Comparison of ENCODE assay signal across 14 mouse cellular contexts in the genomic region with DNA sequence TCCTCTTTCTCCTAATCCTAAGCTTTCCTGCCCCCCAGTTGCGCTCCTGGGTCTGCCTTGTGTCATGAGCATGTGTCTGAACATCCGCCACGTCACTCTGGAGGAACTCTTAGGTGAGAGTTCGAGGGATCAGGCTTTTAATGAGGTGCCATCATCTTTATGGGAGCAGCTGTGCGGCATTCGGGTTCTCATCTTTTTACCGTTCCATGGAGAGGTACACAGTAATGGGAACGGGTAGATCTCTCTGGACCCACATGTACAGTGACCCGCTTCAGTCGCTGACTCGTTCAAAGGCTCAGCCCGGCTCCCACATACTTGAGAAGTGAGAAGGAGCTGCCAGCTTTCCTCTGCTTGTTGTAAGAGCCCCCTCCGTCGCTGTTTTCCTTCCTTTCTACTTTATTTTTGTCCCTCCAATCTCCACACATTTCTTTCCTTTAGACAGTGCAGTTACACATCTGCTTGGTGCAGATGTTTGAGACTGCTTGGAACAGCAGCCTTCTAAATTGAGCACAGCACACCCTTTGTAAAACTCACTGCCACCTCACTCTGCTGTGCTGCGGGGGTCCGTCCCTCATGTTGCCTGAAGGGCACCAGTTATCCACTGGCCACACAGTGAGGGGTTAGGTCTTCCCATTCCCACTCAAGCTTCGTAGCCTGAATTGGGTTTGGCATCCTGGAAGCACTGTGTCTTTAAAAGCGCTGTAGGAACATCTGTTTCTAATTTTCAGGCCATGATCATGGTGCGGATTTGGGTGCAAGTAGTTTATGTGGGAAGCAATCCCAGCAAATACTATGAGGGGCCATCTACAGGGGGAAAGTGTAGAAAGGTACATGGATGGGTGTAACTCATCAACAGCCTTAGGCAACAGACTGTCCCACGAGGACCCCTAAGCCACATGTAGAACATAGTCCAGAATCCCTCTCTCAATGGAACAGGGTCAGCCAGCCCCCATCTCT.
A peak's percentile ranks its signal among the peaks of the same experiment; 100 is the strongest.
DNase-seq lines count a peak whose midpoint lies in the region; ATAC-seq lines count a peak whose summit lies in the region.
"Had no signal": no experiment of that assay in that cellular context is flagged by ENCODE, and none has a peak within 500 bp of the region (broad histone marks: within the 10 kb centered on the region; RNA-seq: fewer than 3 reads in every experiment).

No protein-coding gene starts in this region.

- peak overlapping the region; percentile 33 for H3K4me2 ChIP-seq in limb, embryonic 15.5 days
- H3K4me2 ChIP-seq: liver, embryonic 15.5 days had no signal

- H3K36me3 ChIP-seq in limb, embryonic 15.5 days = no peaks in the 10 kb centered on the region
- no peaks in the 10 kb centered on the region for H3K36me3 ChIP-seq in midbrain, embryonic 10.5 days
- H3K36me3 ChIP-seq: forebrain, embryonic 10.5 days; liver, embryonic 15.5 days had no signal

- H3K27ac ChIP-seq in limb, embryonic 15.5 days = peak overlapping the region; percentile 87
- H3K27ac ChIP-seq in midbrain, embryonic 10.5 days (replicated peaks) = no peak overlapping the region
- H3K27ac ChIP-seq: forebrain, embryonic 10.5 days; liver, embryonic 15.5 days had no signal

- DNase-seq in gastrocnemius, postnatal 25 days = peak; percentile 13
- DNase-seq in gastrocnemius, adult 18-20 months (ENCODE audit: low spot score) = no peak
- DNase-seq in lung, postnatal 10 days = peak; percentile 25
- no peak for DNase-seq in lung, postnatal 14 days
- DNase-seq in forelimb bud, embryonic 11.5 days (ENCODE audit: low read depth, low spot score) = peak; percentile 76
- no peak for DNase-seq in midbrain, embryonic 10.5 days (ENCODE audit: low spot score)
- no peak for DNase-seq in left cerebral cortex, postnatal 10 days (ENCODE audit: extremely low spot score in 1 of 2, low spot score in 2 of 2)
- DNase-seq: adrenal gland, postnatal 10 days; cerebellum, adult 11 months; kidney, adult 8-10 months had no signal

- intact Hi-C loops in left cerebral cortex, postnatal 10 days (cut with DNase I) = no loop called here

- no peak overlapping the region for H3K9ac ChIP-seq in limb, embryonic 15.5 days
- H3K9ac ChIP-seq: liver, embryonic 15.5 days had no signal

- peak; percentile 61; the same call in 1 of the 2 replicates for ATAC-seq in limb, embryonic 15.5 days (ENCODE audit: insufficient number of reproducible peaks, low FRiP score, low TSS enrichment, low read depth)
- ATAC-seq: midbrain, embryonic 16.5 days had no signal

- H3K9me3 ChIP-seq in limb, embryonic 15.5 days = no peaks in the 10 kb centered on the region
- H3K9me3 ChIP-seq in midbrain, embryonic 10.5 days (replicated peaks) = no peaks in the 10 kb centered on the region
- H3K9me3 ChIP-seq: forebrain, embryonic 10.5 days; liver, embryonic 15.5 days had no signal

- no peak overlapping the region; the same call in 1 of the 2 replicates for H3K4me3 ChIP-seq in limb, embryonic 15.5 days
- H3K4me3 ChIP-seq in midbrain, embryonic 10.5 days = no peak overlapping the region
- H3K4me3 ChIP-seq: forebrain, embryonic 10.5 days; liver, embryonic 15.5 days had no signal

- H3K27me3 ChIP-seq in limb, embryonic 15.5 days = no peaks in the 10 kb centered on the region
- no peaks in the 10 kb centered on the region for H3K27me3 ChIP-seq in midbrain, embryonic 10.5 days (ENCODE audit: low read depth, poor library complexity, severe bottlenecking)
- H3K27me3 ChIP-seq: liver, embryonic 15.5 days had no signal

- WGBS in limb, embryonic 15.5 days = 24% methylated on average over 20 of the region's 20 CpGs
- 83% methylated on average over 20 of the region's 20 CpGs for WGBS in midbrain, embryonic 10.5 days

- H3K4me1 ChIP-seq in limb, embryonic 15.5 days = peaks cover 28% of the 10 kb centered on the region
- H3K4me1 ChIP-seq in midbrain, embryonic 10.5 days = no peaks in the 10 kb centered on the region
- H3K4me1 ChIP-seq: forebrain, embryonic 10.5 days; liver, embryonic 15.5 days had no signal

Comparison
In these comparisons a context has a peak if more than half of its experiments do, and no peak if none do; other contexts are left out.
1. DNase-seq: peak in gastrocnemius, postnatal 25 days (single experiment), lung, postnatal 10 days (single experiment) and forelimb bud, embryonic 11.5 days (single experiment); none in gastrocnemius, adult 18-20 months (single experiment), lung, postnatal 14 days (single experiment), midbrain, embryonic 10.5 days (single experiment) and left cerebral cortex, postnatal 10 days (0 of 2).